Mouse (Mus musculus) embryonic facial prominence, embryonic 13.5 days (tissue): ENCODE results near the gene Ccs. TPM values are rescaled to one million over a fixed set of nuclear protein-coding genes. Genes with fewer than 3 reads are reported as not detected.
"Not testable (repeated sequence)": the region's sequence is repeated elsewhere in the genome, so short reads cannot be mapped to it uniquely, and the experiment has no call there.

Experiments used
- ATAC-seq: fragments of 200-750 bp; cut with Nextera tagmentation; 2 replicates; pipeline ENCODE4 v1.8.0; 2017; ENCODE audit warnings: low read depth; ENCODE audit not compliant: insufficient number of reproducible peaks, insufficient read depth, low FRiP score, low TSS enrichment
- H3K27ac ChIP-seq: fragments of 300-500 bp; sonication (generic); 2 replicates; pipeline ENCODE4 v1.5.1; 2015; ENCODE audit warnings: moderate library complexity, mild to moderate bottlenecking, inconsistent platforms
- H3K27me3 ChIP-seq: fragments of 300-500 bp; sonication (generic); 2 replicates; pipeline ENCODE4 v1.6.1; 2015; ENCODE audit warnings: mild to moderate bottlenecking, inconsistent platforms
- H3K36me3 ChIP-seq: fragments of 300-500 bp; sonication (generic); 2 replicates; pipeline ENCODE4 v1.6.1; 2015; ENCODE audit warnings: mild to moderate bottlenecking, inconsistent platforms
- H3K4me1 ChIP-seq: fragments of 300-500 bp; sonication (generic); 2 replicates; pipeline ENCODE4 v1.6.1; 2015; ENCODE audit warnings: inconsistent platforms
- H3K4me2 ChIP-seq: fragments of 300-500 bp; sonication (generic); 2 replicates; pipeline ENCODE4 v1.6.1; 2015; ENCODE audit warnings: moderate library complexity, mild to moderate bottlenecking, inconsistent platforms
- H3K4me3 ChIP-seq: fragments of 300-500 bp; sonication (generic); 2 replicates; pipeline ENCODE4 v1.5.1; 2015; ENCODE audit warnings: mild to moderate bottlenecking, inconsistent platforms
- H3K9ac ChIP-seq: fragments of 300-500 bp; sonication (generic); 2 replicates; pipeline ENCODE4 v1.6.1; 2015; ENCODE audit warnings: mild to moderate bottlenecking, inconsistent platforms
- H3K9me3 ChIP-seq: fragments of 300-500 bp; sonication (generic); 2 replicates; pipeline ENCODE4 v1.6.1; 2016; ENCODE audit warnings: inconsistent platforms
- WGBS: fragments of 180-500 bp; shearing (Covaris S2); methylation state at CpG from one replicate; pipeline ENCODE4 v1.1.7; 2015; ENCODE audit warnings: mixed read lengths; 5-methylcytosine and 5-hydroxymethylcytosine counted together
- polyA plus RNA-seq: library from polyadenylated mRNA; unstranded; fragments of >200 nt; fragmentation: Nextera tagmentation; extraction: Ambion mirVana; gene quantifications from 2 replicates; pipeline ENCODE4 v1.2.1, GENCODE M21; 2015

Ccs gene
- polyA plus RNA-seq, 1 experiment from 2014 or later: 60.9 TPM

- Histone ChIP-seq H3K4me1 (peaks cover 17% of the 10 kb centered on the region), H3K36me3 (peaks cover 19% of the 10 kb centered on the region), H3K27ac (no peak overlapping the region), H3K9me3 (no peaks in the 10 kb centered on the region), H3K27me3 (peaks cover 18% of the 10 kb centered on the region), H3K9ac (no peak overlapping the region), H3K4me3 (no peak overlapping the region), H3K4me2 (no peak overlapping the region)
- 71% methylated on average over 2 of the region's 2 CpGs for WGBS
- no peak for ATAC-seq
These were observed 3.0 kb downstream of the Ccs start for GRCm38 (mm10) chr19:4836096-4836495.

- Histone ChIP-seq H3K36me3 (peaks cover 35% of the 10 kb centered on the region), H3K4me3 (no peak overlapping the region), H3K27ac (no peak overlapping the region), H3K9me3 (no peaks in the 10 kb centered on the region), H3K4me2 (no peak overlapping the region), H3K4me1 (peaks cover 15% of the 10 kb centered on the region), H3K27me3 (no peaks in the 10 kb centered on the region), H3K9ac (no peak overlapping the region)
- WGBS: 87% methylated on average over 8 of the region's 8 CpGs
- no peak for ATAC-seq
These were observed 5.2 kb downstream of the Ccs start for GRCm38 (mm10) chr19:4833977-4834376.

DNA sequence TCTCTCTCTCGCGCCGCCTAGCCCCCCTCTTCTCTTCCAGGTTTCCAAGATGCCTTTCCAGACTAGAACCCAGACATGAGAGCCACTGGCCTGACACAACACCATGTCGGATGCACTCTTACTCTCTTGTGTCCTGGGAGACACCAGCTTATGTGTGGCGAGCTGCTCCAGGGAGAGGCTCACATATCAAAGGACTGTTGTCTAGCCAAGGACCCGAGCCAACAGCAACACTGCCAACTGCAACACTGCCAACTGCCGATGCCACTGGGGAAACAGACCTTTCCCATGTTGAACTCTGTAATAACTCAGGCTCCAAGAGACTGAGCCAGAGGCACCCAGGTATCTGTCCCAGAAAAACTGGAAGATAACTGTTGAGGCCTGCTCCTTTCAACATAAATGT, 10.0 kb downstream of the Ccs start:
- Histone ChIP-seq H3K27me3 (no peaks in the 10 kb centered on the region), H3K27ac (no peak overlapping the region), H3K4me2 (no peak overlapping the region), H3K36me3 (peaks cover 61% of the 10 kb centered on the region), H3K9me3 (no peaks in the 10 kb centered on the region), H3K9ac (no peak overlapping the region), H3K4me3 (no peak overlapping the region), H3K4me1 (0 out of 2 replicates have a peak, but pooled peaks cover 5% of the 10 kb centered on the region)
- no peak for ATAC-seq
- WGBS: 53% methylated on average over 7 of the region's 7 CpGs

- H3K9ac ChIP-seq: no peak overlapping the region
- no peak overlapping the region; the same call in 1 of the 2 replicates for H3K27ac ChIP-seq
- 0 out of 2 replicates have a peak, but pooled peaks cover 5% of the 10 kb centered on the region for H3K4me1 ChIP-seq
- ATAC-seq: no peak
- H3K36me3 ChIP-seq: peaks cover 63% of the 10 kb centered on the region
- H3K27me3 ChIP-seq: no peaks in the 10 kb centered on the region
- WGBS: 52% methylated on average over 16 of the region's 16 CpGs
- no peak overlapping the region for H3K4me3 ChIP-seq
- no peaks in the 10 kb centered on the region for H3K9me3 ChIP-seq
- H3K4me2 ChIP-seq: no peak overlapping the region; the same call in 1 of the 2 replicates
These were observed 10.6 kb downstream of the Ccs start for GRCm38 (mm10) chr19:4828444-4829114.

- 84% methylated on average over 5 of the region's 5 CpGs for WGBS
- Histone ChIP-seq H3K4me1 (no peaks in the 10 kb centered on the region), H3K9me3 (no peaks in the 10 kb centered on the region; the same call in 1 of the 2 replicates), H3K4me2 (no peak overlapping the region), H3K9ac (no peak overlapping the region), H3K27ac (no peak overlapping the region), H3K27me3 (no peaks in the 10 kb centered on the region), H3K36me3 (peaks cover 19% of the 10 kb centered on the region), H3K4me3 (no peak overlapping the region)
- ATAC-seq: no peak
These were observed 18.3 kb downstream of the Ccs start for GRCm38 (mm10) chr19:4820678-4821303.

DNA sequence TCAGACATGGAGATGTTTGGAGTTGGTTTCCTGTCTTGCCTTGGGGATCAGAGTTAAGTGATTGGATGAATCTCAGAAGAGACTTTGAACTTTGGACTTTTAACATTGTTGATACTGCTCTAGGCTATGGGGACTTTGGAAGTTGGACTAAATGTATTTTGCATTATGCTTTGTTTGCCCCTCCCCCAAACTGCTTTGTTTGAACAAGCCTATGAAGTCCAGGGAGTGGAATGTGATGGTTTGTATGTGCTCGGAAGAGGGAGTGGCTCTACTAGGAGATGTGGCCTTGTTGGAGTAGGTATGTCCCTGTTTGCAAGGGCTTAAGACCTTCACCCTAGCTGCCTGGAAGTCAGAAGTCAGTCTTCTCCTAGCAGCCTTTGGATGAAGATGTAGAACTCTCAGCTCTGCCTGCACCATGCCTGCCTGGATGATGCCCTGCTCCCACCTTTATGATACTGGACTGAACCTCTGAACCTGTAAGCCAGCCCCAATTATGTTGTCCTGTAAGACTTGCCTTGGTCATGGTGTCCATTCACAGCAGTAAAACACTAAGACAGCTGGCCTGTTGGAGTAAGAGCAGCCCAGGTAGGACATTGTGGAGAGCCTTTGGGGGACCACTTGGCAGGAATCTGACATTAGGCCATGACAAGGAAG, 21.8 kb downstream of the Ccs start:
- 63% methylated on average over 1 of the region's 1 CpGs for WGBS
- ATAC-seq: no peak
- Histone ChIP-seq H3K4me3 (no peak overlapping the region), H3K9ac (no peak overlapping the region), H3K4me1 (0 out of 2 replicates have a peak, but pooled peaks cover 2% of the 10 kb centered on the region), H3K27me3 (no peaks in the 10 kb centered on the region), H3K36me3 (no peaks in the 10 kb centered on the region), H3K9me3 (no peaks in the 10 kb centered on the region; the same call in 1 of the 2 replicates), H3K4me2 (no peak overlapping the region), H3K27ac (no peak overlapping the region)

DNA sequence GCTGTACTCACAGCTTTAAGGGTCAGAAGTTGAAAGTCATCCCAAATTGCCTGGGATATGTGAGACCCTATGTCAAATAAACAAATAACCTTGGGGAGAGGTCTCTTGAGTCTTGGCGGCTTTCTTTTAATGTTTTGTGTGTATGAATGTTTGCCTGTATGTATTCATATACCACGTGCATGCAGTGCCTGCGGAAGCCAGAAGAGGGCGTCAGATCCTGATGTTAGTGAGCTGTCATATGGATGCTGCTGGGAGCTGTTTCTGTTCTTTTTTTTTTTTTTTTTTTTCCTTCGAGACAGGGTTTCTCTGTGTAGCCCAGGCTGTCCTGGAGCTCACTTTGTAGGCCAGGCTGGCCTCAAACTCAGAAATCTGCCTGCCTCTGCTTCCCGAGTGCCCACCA, 26.1 kb downstream of the Ccs start:
- no peak overlapping the region for H3K9ac ChIP-seq
- 80% methylated on average over 6 of the region's 6 CpGs for WGBS
- no peaks in the 10 kb centered on the region for H3K36me3 ChIP-seq
- no peak overlapping the region for H3K4me2 ChIP-seq
- H3K4me3 ChIP-seq: no peak overlapping the region
- H3K27me3 ChIP-seq: no peaks in the 10 kb centered on the region
- no peak for ATAC-seq
- peaks cover 20% of the 10 kb centered on the region for H3K4me1 ChIP-seq
- no peak overlapping the region for H3K27ac ChIP-seq
- H3K9me3 ChIP-seq: no peaks in the 10 kb centered on the region; the same call in 1 of the 2 replicates

DNA sequence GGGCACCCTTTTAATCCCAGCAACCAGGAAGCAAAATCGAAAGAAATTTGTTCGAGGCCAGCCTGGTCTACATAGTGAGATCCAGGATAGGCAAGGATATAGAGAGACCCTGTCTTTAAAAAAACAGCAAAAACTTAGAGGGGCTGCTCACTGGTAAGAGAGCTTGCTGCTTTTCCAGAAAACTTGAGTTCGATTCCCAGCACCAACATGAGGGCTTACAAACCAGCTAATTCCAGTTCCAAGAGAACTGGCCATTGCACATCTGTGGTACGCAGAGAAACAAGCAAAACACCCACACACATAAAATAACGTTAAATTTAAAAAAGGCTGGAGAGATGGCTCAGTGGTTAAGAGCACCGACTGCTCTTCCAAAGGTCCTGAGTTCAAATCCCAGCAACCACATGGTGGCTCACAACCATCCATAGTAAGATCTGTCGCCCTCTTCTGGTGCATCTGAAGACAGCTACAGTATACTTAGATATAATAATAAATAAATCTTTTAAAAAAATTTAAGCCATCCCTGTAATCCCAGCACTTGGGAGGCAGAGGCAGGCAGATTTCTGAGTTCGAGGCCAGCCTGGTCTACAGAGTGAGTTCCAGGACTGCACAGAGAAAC, 26.7 kb downstream of the Ccs start:
- H3K27me3 ChIP-seq, H3K36me3 ChIP-seq, H3K9me3 ChIP-seq, ATAC-seq: not testable (repeated sequence)
- Histone ChIP-seq H3K27ac (peak overlapping the region; percentile 96), H3K4me2 (peak overlapping the region; percentile 56), H3K9ac (peak overlapping the region; percentile 91), H3K4me3 (peak overlapping the region; percentile 84), H3K4me1 (peaks cover 26% of the 10 kb centered on the region)
- WGBS: 76% methylated on average over 8 of the region's 8 CpGs

DNA sequence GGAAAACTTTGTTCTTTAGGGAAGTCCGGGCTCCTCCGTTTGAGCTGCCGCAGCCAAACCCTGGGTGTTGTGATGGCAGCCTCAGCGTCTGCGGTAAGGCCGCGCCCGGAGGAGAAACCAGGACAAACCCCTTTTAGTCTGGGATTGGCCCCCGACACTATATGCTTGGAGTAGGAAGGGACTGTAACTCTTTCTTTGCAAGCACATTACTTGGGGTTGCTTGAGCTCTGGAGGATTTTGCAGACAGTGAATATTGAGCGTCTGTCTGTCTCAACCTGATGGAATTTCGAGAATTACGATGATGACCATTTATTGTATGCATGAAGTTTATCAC, 27.3 kb downstream of the Ccs start:
- no peaks in the 10 kb centered on the region; the same call in 1 of the 2 replicates for H3K9me3 ChIP-seq
- peak; percentile 38 for ATAC-seq

DNA sequence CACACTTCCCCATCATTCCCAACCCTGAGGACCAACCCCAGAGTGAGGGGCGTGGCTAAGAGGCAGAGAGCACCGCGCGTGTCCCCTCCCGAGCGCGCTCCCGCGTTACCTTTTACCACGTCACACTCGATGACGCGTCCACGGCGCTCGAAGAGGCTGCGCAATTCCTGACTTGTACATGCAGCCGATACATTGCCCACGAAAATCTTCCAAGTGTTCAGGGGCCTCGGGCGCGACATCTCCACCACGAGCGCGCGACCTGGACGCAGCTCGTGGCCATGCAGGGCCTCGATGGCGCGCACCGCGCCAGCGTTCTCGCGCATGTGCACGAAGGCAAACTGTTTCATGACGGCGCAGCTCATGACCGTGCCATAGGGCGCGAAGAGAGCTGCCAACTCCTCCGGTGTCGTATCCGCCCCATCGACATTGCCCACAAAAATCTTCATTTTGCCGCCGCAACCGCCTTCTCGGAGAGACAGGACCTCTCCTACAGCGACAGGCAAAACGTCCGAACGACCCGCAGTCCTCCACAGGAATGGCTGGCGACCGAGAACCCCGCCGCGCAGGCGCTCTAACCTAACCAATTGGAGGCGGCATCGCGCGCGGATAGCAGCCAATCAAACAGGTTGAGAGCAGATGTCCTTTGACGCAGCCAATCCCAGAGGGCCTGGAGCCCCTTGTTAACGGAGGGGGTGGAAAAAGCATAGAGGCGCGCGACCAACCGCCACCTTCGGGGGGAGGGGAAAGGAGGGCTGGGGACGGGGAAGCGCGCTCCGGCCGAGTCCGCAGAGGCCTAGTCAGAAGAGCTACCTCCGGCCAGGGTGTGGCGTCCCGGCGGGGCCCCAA, 27.8 kb downstream of the Ccs start, which contains the start of the genes Gm21992 and Rbm14:
TSS of gene Gm21992 (minus strand) at position 550 of the 846 bp plus-strand sequence.
TSS of gene Rbm14 (minus strand) at position 572 of the 846 bp plus-strand sequence.
- H3K27me3 ChIP-seq: no peaks in the 10 kb centered on the region
- 0 out of 2 replicates have a peak, but pooled peaks cover 4% of the 10 kb centered on the region for H3K36me3 ChIP-seq
- ATAC-seq: peak; percentile 98
- peak within 1 kb of the TSS; percentile 91 for H3K9ac ChIP-seq
- peaks cover 26% of the 10 kb centered on the region for H3K4me1 ChIP-seq
- H3K9me3 ChIP-seq: no peaks in the 10 kb centered on the region; the same call in 1 of the 2 replicates
- H3K27ac ChIP-seq: peak within 1 kb of the TSS; percentile 96
- H3K4me3 ChIP-seq: peak within 1 kb of the TSS; percentile 84
- H3K4me2 ChIP-seq: peak within 1 kb of the TSS; percentile 75
- WGBS: under 1% methylated on average over 83 of the region's 83 CpGs

More for the DNA sequence above, 27.3 kb downstream of the Ccs start:
- peak overlapping the region; percentile 84 for H3K4me3 ChIP-seq
- 5% methylated on average over 12 of the region's 12 CpGs for WGBS
- H3K4me1 ChIP-seq: peaks cover 26% of the 10 kb centered on the region
- peak overlapping the region; percentile 96 for H3K27ac ChIP-seq
- 0 out of 2 replicates have a peak, but pooled peaks cover 4% of the 10 kb centered on the region for H3K36me3 ChIP-seq
- no peaks in the 10 kb centered on the region for H3K27me3 ChIP-seq
- H3K9ac ChIP-seq: peak overlapping the region; percentile 91
- H3K4me2 ChIP-seq: peak overlapping the region; percentile 56
